Mouse (Mus musculus) embryo, embryonic 11 days (tissue): ENCODE data around the gene Rreb1.
A peak's percentile ranks its signal among the peaks of the same experiment; 100 is the strongest.

ENCODE experiments used
- DNase-seq: peaks from one replicate; pipeline ENCODE4 v3.0.0-alpha.2; 2015

Gene Rreb1

DNA sequence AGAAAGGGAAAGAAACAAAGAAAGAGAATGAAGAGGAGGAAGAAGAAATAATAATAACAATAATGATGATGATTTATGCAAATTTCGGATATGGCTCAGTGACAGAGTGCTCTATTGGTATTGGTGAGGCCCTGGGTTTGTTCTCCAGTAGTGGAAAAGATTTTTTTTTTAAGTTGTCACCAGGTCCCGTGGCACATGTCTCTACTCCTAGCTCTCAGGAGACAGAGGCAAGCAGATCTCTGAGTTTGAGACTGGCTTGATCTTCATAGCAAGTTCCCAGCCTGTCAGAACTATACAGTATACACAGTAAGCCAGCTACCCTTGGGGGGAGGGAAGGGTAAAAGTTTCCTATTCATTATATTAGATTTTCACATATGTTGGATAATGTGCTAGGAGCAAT, 3.4 kb downstream of the Rreb1 start:
- DNase-seq: no peak

GRCm38 (mm10) chr13:37782144-37782543, 3.9 kb downstream of the Rreb1 start:
- DNase-seq: no peak

DNA sequence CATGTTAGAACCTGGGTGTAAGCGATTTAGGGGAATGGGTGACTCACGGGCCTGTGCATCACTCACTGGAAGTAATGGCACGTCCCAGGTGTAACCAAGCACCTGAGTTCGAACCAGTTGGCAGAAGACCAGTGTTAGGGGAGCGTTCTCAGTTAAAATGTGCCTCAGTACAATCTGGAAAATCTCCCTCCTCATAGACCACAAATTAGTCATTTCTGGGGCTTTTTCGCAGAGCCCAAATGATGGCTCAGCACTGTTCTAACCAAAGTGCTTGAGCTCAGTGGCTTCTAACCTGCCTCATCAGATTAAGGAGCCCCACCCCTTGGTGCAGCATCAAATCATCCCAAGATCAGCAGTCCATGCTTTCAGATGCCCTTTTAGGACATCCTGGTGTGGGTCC, 5.5 kb downstream of the Rreb1 start:
- no peak for DNase-seq

DNA sequence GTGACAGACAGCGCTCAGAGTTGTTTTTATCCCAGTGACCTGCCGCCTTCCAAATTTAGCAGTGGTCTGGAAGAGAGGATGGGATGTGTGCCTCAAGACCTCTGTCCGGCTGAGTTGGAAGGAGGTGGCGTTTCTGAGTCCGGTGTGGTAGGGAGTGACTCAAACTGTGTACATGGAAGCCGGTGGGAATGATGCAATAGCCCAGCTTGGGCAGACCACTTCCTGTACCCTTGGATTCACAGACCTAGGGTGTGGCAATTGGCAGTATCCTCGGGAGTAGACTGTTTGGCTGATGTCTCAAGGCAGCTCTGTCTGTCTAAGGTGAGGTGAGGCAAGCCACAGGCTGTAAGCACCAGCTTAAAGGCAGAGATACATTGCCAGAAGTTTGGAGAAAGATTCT, 6.0 kb downstream of the Rreb1 start:
- no peak for DNase-seq

- no peak for DNase-seq
Measured at GRCm38 (mm10) chr13:37792739-37793336, 14.6 kb downstream of the Rreb1 start.

- no peak for DNase-seq
Measured at GRCm38 (mm10) chr13:37798811-37799210, 20.6 kb downstream of the Rreb1 start.

- no peak for DNase-seq
Measured at GRCm38 (mm10) chr13:37799413-37799812, 21.2 kb downstream of the Rreb1 start.

DNA sequence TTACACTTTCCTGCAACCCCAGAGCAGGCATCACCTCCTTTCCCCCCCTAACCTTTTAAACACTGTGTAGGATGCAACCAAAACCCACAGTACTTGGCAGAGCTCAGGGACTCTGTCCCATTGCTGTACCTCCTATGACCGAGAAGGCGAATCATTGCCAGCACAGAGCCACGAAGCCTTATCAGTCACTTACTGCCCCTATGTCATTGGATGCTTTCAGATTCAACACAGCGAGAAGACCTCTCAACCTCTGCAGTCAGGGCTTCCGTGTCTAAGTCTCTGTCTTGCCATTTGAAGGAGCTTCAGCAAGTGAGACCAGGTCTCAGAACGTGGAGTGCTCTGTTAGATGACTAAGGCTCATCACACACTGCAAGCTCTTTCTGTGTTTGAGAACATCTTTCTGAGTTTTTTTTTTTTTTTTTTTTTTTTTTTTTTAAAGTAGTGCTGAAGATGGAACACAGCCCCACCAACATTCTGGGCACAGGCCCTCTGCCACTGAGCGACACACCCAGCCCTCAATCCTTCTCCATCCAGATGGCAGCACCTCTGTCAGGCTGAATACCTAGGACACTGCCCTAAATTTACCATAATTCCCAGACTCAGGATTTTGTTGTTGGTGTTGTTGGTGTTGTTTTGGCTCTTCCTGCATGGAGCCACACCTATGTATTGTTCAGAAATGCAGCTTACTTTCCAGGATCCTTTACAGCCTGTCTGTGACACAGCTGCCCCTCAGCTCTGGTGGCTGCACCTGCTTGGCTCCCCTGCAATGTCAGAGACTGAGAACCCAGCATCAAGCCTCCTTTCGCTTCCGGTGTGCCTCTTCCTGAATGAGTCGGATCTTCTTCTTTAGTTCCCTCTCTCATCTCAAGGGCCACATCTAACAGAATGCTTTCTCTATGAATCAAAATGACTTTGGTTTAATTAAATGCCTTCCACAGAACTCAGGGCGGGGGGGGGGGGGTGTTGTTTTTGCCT, 23.2 kb downstream of the Rreb1 start:
- no peak for DNase-seq

DNA sequence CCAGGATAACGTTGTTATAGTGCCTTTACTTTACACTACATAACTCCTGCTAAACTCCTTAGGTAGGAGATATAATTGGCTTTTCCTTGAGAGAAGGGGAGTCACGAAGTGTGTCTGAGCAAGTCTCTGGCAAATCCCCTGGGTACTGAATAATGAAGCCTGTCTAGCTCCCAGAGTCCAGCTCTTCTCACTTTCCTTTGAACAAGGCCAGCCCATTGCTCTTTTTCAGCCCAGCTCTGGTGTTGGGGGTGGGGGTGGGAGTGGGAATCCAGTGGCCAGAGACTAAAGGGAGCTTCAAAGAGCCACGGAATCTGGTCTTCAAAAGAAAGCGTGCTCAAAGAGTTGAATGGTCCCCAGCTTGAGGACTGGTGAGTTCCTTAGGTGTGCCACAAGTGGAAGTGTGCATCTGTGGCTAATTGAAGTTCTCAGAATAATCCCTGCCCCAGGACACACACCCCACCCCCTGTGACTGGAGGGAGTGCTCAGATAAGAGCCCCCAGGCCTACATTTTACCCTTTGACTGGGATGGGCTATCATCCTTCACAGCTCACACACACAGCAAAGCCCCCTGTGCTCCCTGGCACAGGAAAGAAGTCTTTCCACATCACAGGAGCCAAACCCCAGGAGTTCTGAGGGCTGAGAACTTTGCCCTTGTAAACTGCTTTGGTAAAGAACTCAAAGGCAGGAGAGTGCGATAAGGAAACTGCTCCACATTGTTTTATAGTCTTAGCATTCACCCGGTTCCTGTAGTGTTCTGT, 24.2 kb downstream of the Rreb1 start:
- peak; percentile 23 for DNase-seq

DNA sequence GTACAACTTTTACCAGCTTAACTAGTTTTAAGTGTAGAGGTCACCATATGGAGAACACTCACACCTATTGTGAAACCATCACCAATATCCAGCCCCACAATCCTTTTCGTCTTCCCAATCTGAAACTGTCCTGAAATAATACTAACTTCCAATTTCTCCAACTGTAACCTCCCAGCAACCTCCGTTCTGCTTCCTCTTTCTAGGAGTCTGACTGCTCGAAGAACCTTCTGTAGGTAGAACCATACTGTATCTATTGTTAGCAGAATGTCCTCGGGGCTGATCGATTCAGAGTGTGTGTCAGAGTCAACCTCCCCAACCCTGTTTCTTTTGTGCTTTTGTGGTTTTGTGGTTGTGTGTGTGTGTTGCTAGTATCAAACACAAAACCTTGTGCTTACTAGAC, 25.0 kb downstream of the Rreb1 start:
- no peak for DNase-seq

DNA sequence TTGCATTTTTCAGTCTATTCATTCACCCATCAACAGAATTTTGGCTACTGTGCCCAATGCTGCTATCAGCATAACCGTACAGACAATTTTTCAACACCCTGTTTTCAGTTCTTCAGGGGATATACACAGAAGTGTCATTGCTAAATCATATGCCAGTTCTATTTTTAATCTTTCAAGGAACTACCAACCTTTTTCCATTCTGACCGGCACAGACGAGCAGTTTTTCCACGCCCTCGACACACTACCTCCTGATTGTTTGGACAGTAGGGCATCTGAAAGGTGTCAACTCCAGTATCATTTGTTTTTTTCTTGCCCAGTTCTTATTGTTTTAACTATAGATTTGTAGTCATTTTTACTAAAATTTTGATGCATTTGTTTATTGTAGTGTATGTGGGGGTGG, 25.8 kb downstream of the Rreb1 start:
- DNase-seq: no peak

DNA sequence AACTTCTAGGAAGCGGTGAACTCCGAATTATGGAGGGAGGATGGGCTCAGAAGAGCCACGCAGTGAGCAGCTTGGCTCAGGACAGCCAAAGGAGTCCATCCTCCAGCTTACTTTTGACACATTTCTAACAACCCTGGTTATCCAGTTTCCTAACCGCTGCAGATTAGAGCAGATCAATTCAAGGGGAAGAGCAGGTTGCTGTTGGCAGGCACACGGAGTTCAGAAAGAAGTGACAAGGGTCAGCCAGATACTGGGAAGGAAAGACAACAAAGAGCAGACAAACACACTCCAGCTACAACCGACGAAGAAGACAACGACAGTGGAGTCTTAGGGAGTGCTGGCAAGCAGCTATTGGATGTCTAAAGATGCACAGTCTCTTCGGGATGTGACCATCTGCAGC, 36.8 kb downstream of the Rreb1 start:
- no peak for DNase-seq

- DNase-seq: no peak
Measured at GRCm38 (mm10) chr13:37816736-37817135, 38.5 kb downstream of the Rreb1 start.

DNA sequence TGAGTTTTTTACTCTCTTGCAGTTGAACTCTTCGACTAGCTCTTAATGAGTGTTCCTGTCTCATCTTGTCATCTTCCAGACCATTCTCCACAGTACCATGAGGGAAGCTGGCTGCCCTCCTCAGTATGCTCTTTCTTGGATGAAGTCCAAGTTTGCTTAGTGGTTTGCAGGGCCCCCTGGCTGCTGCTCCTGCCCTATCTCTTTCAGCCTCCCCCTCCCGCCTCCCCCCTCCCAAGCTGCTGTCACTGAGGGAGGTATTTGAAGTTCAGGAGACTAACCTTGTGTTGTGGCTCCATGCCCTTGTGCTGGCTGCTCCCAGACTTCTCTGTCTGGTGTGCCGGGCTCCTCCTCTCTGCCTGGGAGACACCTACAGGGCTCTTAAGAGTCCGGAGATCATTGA, 43.2 kb downstream of the Rreb1 start:
- DNase-seq: peak; percentile 26

GRCm38 (mm10) chr13:37824331-37824920, 46.2 kb downstream of the Rreb1 start:
- DNase-seq: no peak

DNA sequence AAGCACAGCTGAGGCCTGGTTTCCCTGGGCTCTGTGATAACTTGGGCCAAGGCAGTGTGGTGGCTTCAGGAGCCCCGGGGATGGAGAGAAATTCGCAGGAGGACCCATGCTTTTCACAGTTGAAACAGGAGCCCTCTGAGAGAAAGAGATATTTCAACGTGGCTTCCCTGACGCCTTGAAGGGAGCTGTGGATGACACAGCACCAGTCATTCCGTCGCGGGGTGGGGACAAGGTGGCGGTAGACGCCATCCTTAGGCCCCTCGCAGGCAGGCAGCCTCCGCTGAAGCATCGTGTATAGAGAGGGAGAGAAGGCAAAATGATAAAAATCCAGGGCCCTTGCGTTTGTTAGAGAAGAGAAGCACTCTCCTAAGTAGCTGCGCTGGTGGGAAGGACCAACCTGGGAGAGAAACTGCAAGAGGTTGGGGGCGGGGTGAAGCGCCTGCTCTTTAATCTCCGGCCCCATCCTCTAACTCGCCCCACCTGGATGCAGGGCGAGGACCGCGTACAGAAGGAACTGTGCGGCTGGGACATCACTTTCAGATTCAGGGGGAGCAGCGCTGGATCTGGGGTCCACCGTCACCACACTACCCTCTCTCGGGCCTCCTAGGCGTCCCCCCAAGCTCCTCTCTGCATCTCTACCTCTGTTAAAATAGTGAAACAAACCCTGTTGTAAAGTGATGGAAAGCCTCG, 46.9 kb downstream of the Rreb1 start:
- DNase-seq: peak; percentile 59

DNA sequence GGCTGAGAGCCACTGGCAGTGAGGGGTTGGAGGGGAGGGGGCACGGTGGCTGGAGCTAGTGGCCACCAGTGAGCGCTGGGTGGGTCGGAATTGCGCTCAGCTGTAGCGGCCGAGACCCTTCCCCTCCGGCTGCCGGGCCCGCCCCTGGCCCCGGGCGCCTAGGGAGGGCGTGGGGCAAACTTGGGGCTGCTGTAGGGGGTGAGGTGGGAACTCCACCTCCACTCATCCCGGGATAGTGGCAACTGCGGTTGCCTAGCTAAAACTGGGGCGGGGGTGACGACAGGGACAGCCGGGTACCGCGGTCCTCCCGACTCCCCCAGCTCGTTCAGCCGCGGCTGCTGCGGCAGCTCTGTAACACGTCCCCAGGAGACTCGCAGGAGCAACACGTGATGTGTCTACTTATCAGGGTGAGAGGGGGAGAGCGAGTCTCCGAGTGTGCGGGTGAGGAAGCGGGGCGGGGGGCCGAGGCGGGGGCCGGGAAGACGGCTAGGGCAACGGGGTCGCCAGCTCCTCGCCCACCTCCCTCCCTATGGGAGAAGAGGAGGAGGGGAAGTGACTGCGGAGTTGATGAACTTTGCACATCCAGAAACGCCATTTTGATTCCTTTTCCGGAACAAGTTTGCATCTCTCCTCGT, 47.6 kb downstream of the Rreb1 start:
- DNase-seq: peak; percentile 82

- peak; percentile 79 for DNase-seq
Measured at GRCm38 (mm10) chr13:37826281-37826993, 48.2 kb downstream of the Rreb1 start.

DNA sequence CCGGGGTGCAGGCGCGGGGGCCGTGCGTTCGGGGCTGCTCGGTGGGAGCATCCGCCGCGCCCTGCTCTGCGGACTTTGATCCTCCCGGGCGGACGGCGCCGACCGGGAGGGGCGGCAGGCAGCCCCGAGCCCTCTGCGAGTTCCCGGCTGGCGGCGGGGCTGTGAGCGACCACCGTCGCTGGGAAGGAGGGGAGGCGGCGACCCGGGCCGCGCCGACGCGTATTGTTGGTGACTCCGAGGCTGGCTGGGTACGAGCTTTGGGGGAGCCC, 48.7 kb downstream of the Rreb1 start:
- DNase-seq: peak; percentile 76

DNA sequence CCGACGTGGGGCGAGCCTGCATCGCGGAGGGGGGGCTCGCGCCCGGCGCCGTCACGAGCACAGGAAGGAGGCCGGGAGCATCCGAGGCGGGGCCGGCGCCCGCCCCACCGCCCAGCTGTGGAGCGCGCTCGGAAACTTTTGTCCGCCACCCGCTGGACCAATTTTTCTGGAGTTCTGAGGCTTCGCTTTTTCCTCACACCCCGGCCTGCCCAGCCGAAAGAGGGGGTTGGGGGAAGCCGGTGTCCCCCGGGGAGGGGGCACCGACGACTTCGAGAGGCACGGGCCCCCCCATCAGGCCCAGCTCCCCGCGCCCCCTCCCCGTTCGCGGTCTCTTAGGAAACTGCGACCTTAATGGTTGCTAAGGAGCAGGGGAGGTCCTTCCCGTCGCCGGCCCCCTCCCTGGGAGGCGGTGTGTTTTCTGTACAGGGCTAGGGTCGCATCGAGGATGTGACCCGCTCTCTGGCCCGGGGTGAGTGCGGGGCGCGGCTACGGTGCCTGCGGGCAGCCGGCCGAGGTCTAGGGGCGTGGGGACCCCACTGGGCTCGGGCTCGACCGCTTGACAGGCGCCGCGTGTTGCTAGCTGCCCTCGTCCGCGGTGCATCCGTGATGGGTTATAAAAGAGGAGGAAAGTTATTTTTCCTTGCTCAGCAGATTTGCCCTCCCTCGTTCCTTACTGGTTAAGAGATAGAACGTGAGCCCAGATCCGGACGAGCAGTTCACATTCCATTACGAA, 49.2 kb downstream of the Rreb1 start:
- DNase-seq: peak; percentile 81

DNA sequence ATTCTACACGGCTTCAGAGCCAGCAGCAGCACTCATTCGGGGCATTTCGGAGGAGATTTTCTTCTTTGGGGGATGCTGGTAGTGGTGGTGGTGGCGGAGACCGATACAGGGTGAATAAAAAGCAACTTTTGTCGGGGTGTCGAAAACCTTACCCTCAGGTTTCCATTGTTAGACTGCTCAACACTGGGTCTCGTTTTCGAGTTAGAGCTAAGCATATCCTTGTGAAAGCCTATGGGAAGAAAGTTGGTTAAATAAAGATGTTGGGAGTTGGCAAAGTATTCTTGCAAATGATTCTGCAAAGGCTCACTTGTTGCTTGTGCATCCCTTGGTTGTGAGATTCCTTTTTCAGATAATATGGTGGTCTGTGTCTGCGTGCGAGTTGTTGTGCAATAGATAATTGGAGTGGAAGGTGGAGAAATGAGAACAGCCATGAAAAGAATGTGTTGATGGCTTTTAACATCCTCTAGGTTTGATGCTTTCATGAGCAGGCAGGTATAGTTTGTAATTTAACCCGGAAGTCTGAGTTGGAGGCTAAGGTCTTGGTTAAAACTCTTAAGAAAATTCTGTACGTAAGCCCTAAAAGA, 49.9 kb downstream of the Rreb1 start:
- no peak for DNase-seq
